Mouse (Mus musculus) retina, postnatal 7 days (tissue): Measurements from ENCODE around the gene 2900026A02Rik.

ENCODE experiments used
- DNase-seq: peaks from one replicate; pipeline ENCODE4 v3.0.0-alpha.2; 2012; ENCODE audit warnings: low read depth, low spot score

Gene 2900026A02Rik

GRCm38 (mm10) chr5:113212156-113212835, 8.7 kb downstream of the 2900026A02Rik start:
- no peak for DNase-seq

GRCm38 (mm10) chr5:113210314-113210713, 10.7 kb downstream of the 2900026A02Rik start:
- DNase-seq: no peak

- no peak for DNase-seq
Observed at GRCm38 (mm10) chr5:113209898-113210297, 11.1 kb downstream of the 2900026A02Rik start.

- DNase-seq: no peak
Observed at GRCm38 (mm10) chr5:113209401-113209750, 11.7 kb downstream of the 2900026A02Rik start.

GRCm38 (mm10) chr5:113208622-113209400, 12.2 kb downstream of the 2900026A02Rik start:
- no peak for DNase-seq

- no peak for DNase-seq
Observed at GRCm38 (mm10) chr5:113208048-113208447, 13.0 kb downstream of the 2900026A02Rik start.

- DNase-seq: no peak
Observed at GRCm38 (mm10) chr5:113206670-113207352, 14.2 kb downstream of the 2900026A02Rik start.

GRCm38 (mm10) chr5:113204193-113204592, 16.8 kb downstream of the 2900026A02Rik start:
- no peak for DNase-seq

GRCm38 (mm10) chr5:113199772-113200134, 21.3 kb downstream of the 2900026A02Rik start:
- DNase-seq: no peak

GRCm38 (mm10) chr5:113199126-113199771, 21.8 kb downstream of the 2900026A02Rik start:
- DNase-seq: no peak

GRCm38 (mm10) chr5:113196916-113197794, 23.9 kb downstream of the 2900026A02Rik start:
- DNase-seq: no peak

- DNase-seq: no peak
Observed at GRCm38 (mm10) chr5:113195907-113196306, 25.1 kb downstream of the 2900026A02Rik start.

GRCm38 (mm10) chr5:113195451-113195850, 25.6 kb downstream of the 2900026A02Rik start:
- no peak for DNase-seq

- no peak for DNase-seq
Observed at GRCm38 (mm10) chr5:113193762-113194161, 27.3 kb downstream of the 2900026A02Rik start.

- DNase-seq: no peak
Observed at GRCm38 (mm10) chr5:113191901-113192300, 29.1 kb downstream of the 2900026A02Rik start.

- no peak for DNase-seq
Observed at GRCm38 (mm10) chr5:113190558-113190957, 30.5 kb downstream of the 2900026A02Rik start.

- no peak for DNase-seq
Observed at GRCm38 (mm10) chr5:113181441-113181840, 39.6 kb downstream of the 2900026A02Rik start.

- no peak for DNase-seq
Observed at GRCm38 (mm10) chr5:113180755-113181154, 40.3 kb downstream of the 2900026A02Rik start.

- DNase-seq: peak; percentile 72
Observed at GRCm38 (mm10) chr5:113179843-113180682, 41.0 kb downstream of the 2900026A02Rik start.

- no peak for DNase-seq
Observed at GRCm38 (mm10) chr5:113179451-113179842, 41.6 kb downstream of the 2900026A02Rik start.
